Mouse (Mus musculus): Measurements from ENCODE around the gene Nf1. TPM values are rescaled to one million over a fixed set of nuclear protein-coding genes. Genes with fewer than 3 reads are reported as not detected.

Nf1 gene
- polyA plus RNA-seq, 1 experiment from 2014 or later = 7.2 TPM

DNA sequence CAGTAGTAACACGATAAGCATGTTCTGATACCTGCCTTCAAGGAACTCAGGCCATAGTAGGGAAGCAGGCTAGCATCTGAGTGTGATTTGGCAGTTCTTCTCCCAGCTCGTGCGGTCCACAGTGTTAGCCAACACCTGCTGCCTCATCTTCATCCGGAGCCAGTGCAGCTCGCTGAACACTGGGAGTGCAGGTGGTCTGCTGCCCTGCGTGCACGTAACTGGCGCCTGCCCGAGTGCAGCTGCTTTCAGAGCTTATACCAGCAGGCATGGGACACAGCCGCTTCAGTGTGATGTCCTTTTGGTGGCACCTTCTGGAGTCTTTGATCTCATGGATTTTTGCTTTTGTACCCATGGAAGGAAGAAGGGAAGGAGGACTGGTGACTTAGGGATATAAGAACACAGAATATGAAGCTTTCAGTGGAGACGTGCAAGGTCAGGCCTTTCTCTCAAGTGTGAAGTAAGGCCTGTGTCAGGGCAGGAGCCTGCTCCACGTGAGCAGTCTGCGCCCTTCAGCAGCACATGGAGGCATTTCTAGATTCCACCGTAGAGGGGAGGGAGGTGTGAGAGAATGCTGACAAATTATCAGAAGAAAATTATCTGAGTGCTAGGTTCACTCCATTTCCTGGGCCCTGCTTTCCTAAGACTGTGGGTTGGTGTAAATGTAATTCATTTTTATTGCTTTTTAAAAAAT is 236.0 kb downstream of the Nf1 start:
- H3K27me3 ChIP-seq (replicated peaks; ENCODE audit: insufficient read depth, low read length) = no peaks in the 10 kb centered on the region
- H3K4me2 ChIP-seq (replicated peaks; ENCODE audit: low read depth, low read length) = no peak overlapping the region
- no peaks in the 10 kb centered on the region for H3K4me1 ChIP-seq (ENCODE audit: insufficient read depth, low read depth, low read length)
- DNase-seq (ENCODE audit: low spot score) (no peak), ATAC-seq (no peak)
- no peak overlapping the region for H3K4me3 ChIP-seq (ENCODE audit: low read depth, low read length)
- no peak overlapping the region for H3K27ac ChIP-seq (ENCODE audit: low read length)
- 89% methylated on average over 14 of the region's 14 CpGs for WGBS
- TF ChIP-seq EP300 (IDR thresholded peaks at IDR 0.05) (no peak), CTCF (IDR thresholded peaks at IDR 0.05) (no peak)
- H3K36me3 ChIP-seq (ENCODE audit: insufficient read depth, low read length) = peaks cover 10% of the 10 kb centered on the region; the same call in 1 of the 2 replicates
- H3K9ac ChIP-seq (replicated peaks; ENCODE audit: low read depth) = no peak overlapping the region
- H3K9me3 ChIP-seq (ENCODE audit: low read length) = no peaks in the 10 kb centered on the region

DNA sequence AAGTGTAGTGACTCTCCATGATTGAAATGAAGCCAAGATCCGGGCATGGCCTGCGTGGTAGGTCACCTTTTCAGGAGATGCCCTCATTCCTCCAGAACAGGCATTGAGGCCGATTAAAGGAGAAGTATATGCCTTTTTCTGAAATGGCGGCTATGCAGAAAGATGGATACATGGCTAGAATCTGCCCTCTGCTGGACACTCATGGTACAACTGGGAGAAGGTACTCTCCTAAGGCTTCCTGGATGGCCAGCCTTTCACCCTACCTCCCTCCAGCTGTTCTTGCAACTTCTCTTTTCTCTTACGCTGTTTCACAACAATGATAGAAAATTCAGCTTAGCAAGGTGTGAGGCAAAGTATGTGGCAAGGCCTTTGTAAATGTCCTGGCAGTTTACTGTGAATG is 238.2 kb downstream of the Nf1 start:
- H3K9ac ChIP-seq (replicated peaks; ENCODE audit: low read depth) = no peak overlapping the region
- no peaks in the 10 kb centered on the region for H3K9me3 ChIP-seq (ENCODE audit: low read length)
- H3K36me3 ChIP-seq (ENCODE audit: insufficient read depth, low read length) = peaks cover 6% of the 10 kb centered on the region; the same call in 1 of the 2 replicates
- DNase-seq (ENCODE audit: low spot score) = peak; percentile 78
- ATAC-seq = peak; percentile 58
- H3K27ac ChIP-seq (ENCODE audit: low read length) = no peak overlapping the region
- TF ChIP-seq CTCF (IDR thresholded peaks at IDR 0.05) (peak; percentile 83), EP300 (IDR thresholded peaks at IDR 0.05) (no peak)
- 41% methylated on average over 5 of the region's 5 CpGs for WGBS
- no peaks in the 10 kb centered on the region for H3K27me3 ChIP-seq (replicated peaks; ENCODE audit: insufficient read depth, low read length)
- no peak overlapping the region for H3K4me3 ChIP-seq (ENCODE audit: low read depth, low read length)
- no peaks in the 10 kb centered on the region for H3K4me1 ChIP-seq (ENCODE audit: insufficient read depth, low read depth, low read length)
- no peak overlapping the region for H3K4me2 ChIP-seq (replicated peaks; ENCODE audit: low read depth, low read length)

DNA sequence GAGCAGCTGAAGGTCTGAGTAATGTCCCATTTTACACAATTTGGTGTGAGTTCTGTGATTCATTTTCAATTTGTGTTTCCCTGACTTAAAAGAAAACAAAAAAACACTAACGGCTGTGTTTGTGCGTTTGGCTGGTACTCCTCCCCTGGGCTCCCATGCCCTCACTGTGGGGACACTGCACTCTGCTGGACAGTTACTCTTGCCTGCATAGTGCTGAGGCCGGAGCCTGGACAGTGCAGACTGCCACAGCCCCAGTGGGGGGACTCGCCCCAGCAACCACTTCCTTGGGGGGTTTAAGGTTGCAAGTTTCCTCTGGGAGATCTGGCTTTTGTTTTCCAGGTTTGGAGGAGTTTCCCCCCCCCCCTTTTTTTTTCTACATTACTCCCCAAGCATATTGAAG is 241.2 kb downstream of the Nf1 start:
- H3K27me3 ChIP-seq (replicated peaks; ENCODE audit: insufficient read depth, low read length) = no peaks in the 10 kb centered on the region
- ATAC-seq (no peak), DNase-seq (ENCODE audit: low spot score) (no peak)
- H3K4me2 ChIP-seq (replicated peaks; ENCODE audit: low read depth, low read length) = no peak overlapping the region
- no peak overlapping the region for H3K9ac ChIP-seq (replicated peaks; ENCODE audit: low read depth)
- H3K4me1 ChIP-seq (ENCODE audit: insufficient read depth, low read depth, low read length) = no peaks in the 10 kb centered on the region
- no peak overlapping the region for H3K27ac ChIP-seq (ENCODE audit: low read length)
- H3K4me3 ChIP-seq (ENCODE audit: low read depth, low read length) = no peak overlapping the region
- TF ChIP-seq CTCF (IDR thresholded peaks at IDR 0.05) (peak; percentile 35), EP300 (IDR thresholded peaks at IDR 0.05) (no peak)
- WGBS = 52% methylated on average over 4 of the region's 4 CpGs
- H3K9me3 ChIP-seq (ENCODE audit: low read length) = no peaks in the 10 kb centered on the region
- H3K36me3 ChIP-seq (ENCODE audit: insufficient read depth, low read length) = no peaks in the 10 kb centered on the region

DNA sequence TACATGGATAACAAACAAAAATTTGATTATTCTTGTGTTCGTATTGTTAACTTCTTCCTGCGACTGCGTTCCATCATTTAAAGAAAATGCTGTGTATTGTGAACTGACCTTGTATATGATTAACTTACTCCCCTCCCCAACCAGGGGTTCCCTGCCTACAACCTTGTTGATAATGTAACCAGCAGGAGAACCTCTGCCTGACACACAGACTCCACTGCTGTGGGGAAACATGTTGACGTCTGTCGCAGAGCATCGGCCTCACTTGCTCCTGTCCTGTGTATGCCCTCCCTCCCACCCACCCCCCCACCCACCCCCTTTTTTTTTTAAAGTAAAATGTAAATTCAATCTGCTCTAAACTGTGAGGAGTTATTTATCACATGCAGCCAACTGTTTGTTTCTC is 241.8 kb downstream of the Nf1 start:
- no peaks in the 10 kb centered on the region for H3K36me3 ChIP-seq (ENCODE audit: insufficient read depth, low read length)
- no peak for DNase-seq (ENCODE audit: low spot score)
- WGBS = 79% methylated on average over 6 of the region's 6 CpGs
- H3K9ac ChIP-seq (replicated peaks; ENCODE audit: low read depth) = no peak overlapping the region
- no peak overlapping the region for H3K4me3 ChIP-seq (ENCODE audit: low read depth, low read length)
- H3K9me3 ChIP-seq (ENCODE audit: low read length) = no peaks in the 10 kb centered on the region
- no peak overlapping the region for H3K27ac ChIP-seq (ENCODE audit: low read length)
- H3K27me3 ChIP-seq (replicated peaks; ENCODE audit: insufficient read depth, low read length) = no peaks in the 10 kb centered on the region
- no peaks in the 10 kb centered on the region for H3K4me1 ChIP-seq (ENCODE audit: insufficient read depth, low read depth, low read length)
- H3K4me2 ChIP-seq (replicated peaks; ENCODE audit: low read depth, low read length) = no peak overlapping the region
- no peak for TF ChIP-seq EP300 (IDR thresholded peaks at IDR 0.05)
- no peak for TF ChIP-seq CTCF (IDR thresholded peaks at IDR 0.05)
- no peak for ATAC-seq

DNA sequence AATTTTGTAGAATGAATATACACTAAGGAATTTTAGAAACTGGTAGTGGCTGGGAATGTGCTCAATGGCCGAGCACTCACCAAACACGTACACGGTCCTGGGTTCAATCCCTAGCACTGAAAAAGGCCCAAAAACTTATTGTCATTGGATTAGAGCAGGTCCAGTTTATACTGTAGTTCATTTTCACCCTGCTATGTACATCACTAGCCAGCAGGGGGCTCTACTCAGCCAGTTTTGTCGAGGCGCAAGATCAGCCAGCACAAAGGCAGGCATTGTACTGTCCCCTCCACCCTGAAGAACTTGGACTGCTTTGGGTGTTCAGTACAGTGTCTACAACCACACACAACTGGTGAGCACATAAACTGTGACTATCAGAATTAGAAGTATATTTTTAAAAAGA is 244.7 kb downstream of the Nf1 start:
- Histone ChIP-seq H3K27me3 (replicated peaks; ENCODE audit: insufficient read depth, low read length) (no peaks in the 10 kb centered on the region), H3K9me3 (ENCODE audit: low read length) (no peaks in the 10 kb centered on the region), H3K4me3 (ENCODE audit: low read depth, low read length) (no peak overlapping the region), H3K27ac (ENCODE audit: low read length) (no peak overlapping the region), H3K36me3 (ENCODE audit: insufficient read depth, low read length) (no peaks in the 10 kb centered on the region), H3K4me1 (ENCODE audit: insufficient read depth, low read depth, low read length) (no peaks in the 10 kb centered on the region), H3K4me2 (replicated peaks; ENCODE audit: low read depth, low read length) (no peak overlapping the region), H3K9ac (replicated peaks; ENCODE audit: low read depth) (no peak overlapping the region)
- WGBS = 6% methylated on average over 5 of the region's 5 CpGs
- TF ChIP-seq EP300 (IDR thresholded peaks at IDR 0.05) (no peak), CTCF (IDR thresholded peaks at IDR 0.05) (peak; percentile 89)
- ATAC-seq (peak; percentile 41; the same call in 1 of the 2 replicates), DNase-seq (ENCODE audit: low spot score) (peak; percentile 76)

DNA sequence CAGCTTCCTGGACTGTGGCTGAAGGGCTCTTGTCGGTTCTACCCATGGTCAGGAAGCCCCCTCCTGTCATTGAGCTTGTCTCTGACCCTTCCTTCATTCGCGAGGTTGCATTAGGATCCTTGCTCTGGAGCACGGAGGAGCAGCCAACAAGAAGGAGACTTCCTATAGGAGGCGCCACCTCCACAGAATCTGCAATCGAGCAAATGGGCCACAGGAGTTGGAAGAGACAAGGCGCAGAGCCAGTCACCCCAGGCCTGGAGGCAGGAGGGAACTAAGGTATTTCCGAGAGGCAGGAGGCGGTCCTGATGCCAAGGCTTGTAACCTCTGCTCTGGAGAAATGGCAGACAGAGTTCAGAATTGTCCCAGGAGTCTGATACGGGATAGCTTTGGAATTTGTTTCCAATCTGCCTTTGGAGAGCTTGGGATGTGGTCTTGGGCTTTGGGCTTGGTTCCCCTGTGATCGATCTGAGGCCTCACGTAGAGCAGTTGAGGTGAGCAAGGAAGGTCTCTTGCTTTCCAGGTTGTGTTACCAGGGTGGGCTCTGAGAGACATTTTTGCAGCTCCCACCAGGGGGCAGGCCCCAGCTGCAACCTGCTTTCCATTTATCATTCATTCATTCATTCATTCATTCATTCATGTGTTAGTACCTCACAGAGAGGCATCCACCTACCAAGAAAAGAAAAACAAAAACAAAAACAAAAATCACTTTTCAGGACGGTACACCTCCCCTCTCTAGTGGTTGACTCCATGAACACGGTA is 250.0 kb downstream of the Nf1 start:
- Histone ChIP-seq H3K27me3 (replicated peaks; ENCODE audit: insufficient read depth, low read length) (peaks cover 33% of the 10 kb centered on the region), H3K27ac (ENCODE audit: low read length) (no peak overlapping the region), H3K36me3 (ENCODE audit: insufficient read depth, low read length) (no peaks in the 10 kb centered on the region), H3K9me3 (ENCODE audit: low read length) (no peaks in the 10 kb centered on the region), H3K9ac (replicated peaks; ENCODE audit: low read depth) (no peak overlapping the region), H3K4me1 (ENCODE audit: insufficient read depth, low read depth, low read length) (peaks cover 4% of the 10 kb centered on the region; the same call in 1 of the 2 replicates), H3K4me2 (replicated peaks; ENCODE audit: low read depth, low read length) (no peak overlapping the region), H3K4me3 (ENCODE audit: low read depth, low read length) (no peak overlapping the region)
- WGBS = 48% methylated on average over 14 of the region's 14 CpGs
- TF ChIP-seq EP300 (IDR thresholded peaks at IDR 0.05) (no peak), CTCF (IDR thresholded peaks at IDR 0.05) (peak; percentile 48)
- DNase-seq (ENCODE audit: low spot score) = peak; percentile 28
- ATAC-seq = no peak
